Mouse (Mus musculus) thymus, adult 2 months (tissue): ENCODE data around the gene Reg2.

Experiments used
- CTCF ChIP-seq: fragments of 200-500 bp; IDR thresholded peaks from 2 replicates; pipeline ENCODE4 v1.5.1; 2012; ENCODE audit warnings: mild to moderate bottlenecking, control low read depth, low read length, moderate library complexity, borderline replicate concordance; ENCODE audit not compliant: control insufficient read depth, poor library complexity, insufficient read depth; ENCODE audit errors: extremely low read depth
- POLR2A ChIP-seq: fragments of 200-500 bp; IDR thresholded peaks from 2 replicates; pipeline ENCODE4 v1.6.1; 2012; ENCODE audit warnings: mild to moderate bottlenecking, low read length, control low read depth, moderate library complexity; ENCODE audit not compliant: control insufficient read depth, poor library complexity, insufficient read depth; ENCODE audit errors: extremely low read depth

DNA sequence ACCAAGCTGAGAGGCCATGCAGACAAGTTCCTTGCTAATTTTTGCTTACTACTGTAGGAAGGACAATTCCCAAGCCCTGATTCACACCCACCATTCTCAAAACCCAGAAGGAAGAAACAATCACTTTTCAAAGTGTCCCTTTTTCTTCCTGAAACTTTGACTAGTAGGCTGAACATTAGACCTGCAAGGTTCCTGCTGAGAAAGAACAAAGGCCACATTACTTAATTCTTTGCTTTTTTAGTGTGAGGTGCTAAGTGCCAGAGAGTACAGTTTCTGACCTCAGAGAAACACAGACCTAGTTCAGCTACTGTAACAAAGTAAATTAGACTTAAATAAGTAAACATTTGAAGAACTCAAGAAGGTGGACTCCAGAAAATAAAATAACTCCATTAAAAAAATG, 53.0 kb downstream of the Reg2 start:
- TF ChIP-seq CTCF (no peak), POLR2A (no peak)
